Mouse (Mus musculus) gastrocnemius, adult 18-20 months (tissue): Measurements from ENCODE around the gene Me3. TPM values are rescaled to one million over a fixed set of nuclear protein-coding genes. Genes with fewer than 3 reads are reported as not detected.

Source experiments
- DNase-seq: peaks from one replicate; pipeline ENCODE4 v3.0.0; 2021; ENCODE audit warnings: low spot score
- long read RNA-seq, 2 experiments: library from polyadenylated mRNA; stranded (forward); transcript quantifications; one replicate each; pipeline ENCODE4 v2.0.0; 2021
- total RNA-seq, 2 experiments: library from RNA; stranded (reverse); gene quantifications; 2 replicates each; pipeline ENCODE4 v1.2.3; 2021

Gene Me3
- total RNA-seq: 100 to 1,000 TPM; 109 to 122 TPM
- long read RNA-seq, experiment 1, full-length matches to known transcripts: 117 of 160 reads
- long read RNA-seq, experiment 1, partial matches to known transcripts: 5 of 160 reads
- long read RNA-seq, experiment 1, other reads (novel, unspliced or antisense): 38 of 160 reads
- long read RNA-seq, experiment 2, full-length matches to known transcripts: 104 of 131 reads
- long read RNA-seq, experiment 2, partial matches to known transcripts: 6 of 131 reads
- long read RNA-seq, experiment 2, other reads (novel, unspliced or antisense): 21 of 131 reads

DNA sequence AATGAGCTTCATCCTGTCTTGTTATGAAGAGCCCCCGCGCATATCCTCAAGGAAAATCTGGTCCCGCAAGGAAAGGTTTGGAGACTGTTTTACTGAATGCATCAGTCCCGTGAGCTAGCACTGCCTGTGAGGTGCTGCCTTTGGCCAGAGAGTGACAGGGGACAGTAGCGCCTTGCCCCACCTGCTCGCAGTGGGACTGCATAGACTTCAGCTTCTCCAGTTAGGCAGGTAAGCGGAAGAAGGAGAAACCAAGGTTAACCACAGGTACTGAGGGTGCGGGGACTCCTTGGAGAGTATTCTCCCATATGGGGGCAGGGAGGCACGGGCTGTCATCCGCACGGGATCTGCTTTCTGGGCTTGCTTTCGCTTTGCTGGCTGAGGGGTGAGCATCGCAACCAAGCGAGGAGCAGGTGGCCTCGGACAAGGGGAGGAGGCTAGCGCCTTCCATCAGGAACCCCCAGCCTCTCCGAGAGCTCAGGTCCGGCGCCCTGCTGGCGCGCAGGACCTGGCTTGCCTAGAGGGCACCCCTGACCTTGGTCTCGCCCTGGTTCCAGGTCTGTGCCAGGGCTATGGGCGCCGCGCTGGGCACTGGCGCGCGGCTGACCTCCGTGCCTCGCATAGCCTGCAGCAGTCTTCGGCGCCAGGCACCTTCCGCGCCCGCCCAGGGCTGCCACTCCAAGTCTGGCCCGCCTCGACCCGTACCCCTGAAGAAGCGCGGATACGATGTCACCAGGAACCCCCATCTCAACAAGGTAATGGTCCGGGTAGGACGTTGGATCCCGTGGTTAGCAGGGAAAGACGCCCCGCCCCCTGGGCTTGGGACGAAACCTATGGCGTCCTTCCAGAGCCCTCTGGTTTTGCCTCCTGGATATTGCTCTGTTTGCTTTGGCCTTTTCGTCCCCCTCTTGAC, at the start of gene Me3:
Gene Me3 (plus strand): TSS at position 51 of the 910 bp plus-strand sequence.
- DNase-seq: peak; percentile 85

DNA sequence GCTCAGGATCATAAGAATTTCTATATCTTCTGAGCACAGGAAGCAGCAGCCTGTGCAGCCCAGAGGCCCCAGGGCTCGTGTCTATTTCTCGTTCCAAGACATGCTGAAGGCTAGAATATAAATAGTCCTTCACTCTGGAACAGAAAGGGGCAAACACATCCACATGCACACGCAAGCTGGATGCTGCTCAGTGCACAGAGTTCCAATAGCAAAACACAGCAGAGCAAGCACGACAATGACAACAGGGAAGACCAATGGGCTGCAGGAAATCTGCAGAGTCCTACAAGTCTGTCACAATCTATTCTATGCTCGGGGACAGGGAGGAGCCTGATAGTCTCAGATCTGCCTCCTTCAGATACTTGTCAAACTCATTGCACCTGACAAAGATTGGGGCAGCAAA, 42.2 kb upstream of the Me3 start:
- no peak for DNase-seq

DNA sequence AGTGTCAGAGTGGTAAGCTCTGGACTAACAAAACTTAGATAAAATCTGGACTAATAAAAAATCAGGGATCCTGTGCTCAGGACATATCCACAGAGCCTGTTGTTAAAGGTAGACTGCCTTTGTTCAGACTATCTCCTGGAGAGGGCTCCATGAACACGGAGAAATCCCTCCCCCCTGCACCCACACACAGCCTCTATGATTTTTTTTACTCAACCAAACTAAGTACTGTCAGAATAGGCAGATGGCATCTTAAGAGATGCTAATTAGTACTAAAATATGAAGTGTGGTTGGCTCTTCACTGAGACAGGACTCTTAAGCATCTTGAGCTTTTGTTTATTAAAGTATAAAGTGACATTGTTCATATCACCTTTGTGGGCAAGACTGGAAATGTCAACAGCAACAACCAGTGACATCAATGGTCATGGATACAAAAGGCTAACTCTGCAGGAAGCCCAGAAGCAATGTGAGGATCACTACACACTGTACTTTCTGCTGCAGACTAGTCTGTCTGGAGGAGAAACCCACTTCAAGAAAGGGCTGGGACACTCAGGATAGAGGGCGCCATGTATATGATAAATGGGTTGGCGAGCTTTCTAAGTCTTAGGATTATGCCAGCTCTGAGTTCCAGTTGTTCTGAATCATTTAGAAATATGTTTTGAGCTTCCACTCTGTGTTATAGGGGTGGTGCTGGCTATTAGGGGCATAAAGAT, 41.5 kb upstream of the Me3 start:
- no peak for DNase-seq

DNA sequence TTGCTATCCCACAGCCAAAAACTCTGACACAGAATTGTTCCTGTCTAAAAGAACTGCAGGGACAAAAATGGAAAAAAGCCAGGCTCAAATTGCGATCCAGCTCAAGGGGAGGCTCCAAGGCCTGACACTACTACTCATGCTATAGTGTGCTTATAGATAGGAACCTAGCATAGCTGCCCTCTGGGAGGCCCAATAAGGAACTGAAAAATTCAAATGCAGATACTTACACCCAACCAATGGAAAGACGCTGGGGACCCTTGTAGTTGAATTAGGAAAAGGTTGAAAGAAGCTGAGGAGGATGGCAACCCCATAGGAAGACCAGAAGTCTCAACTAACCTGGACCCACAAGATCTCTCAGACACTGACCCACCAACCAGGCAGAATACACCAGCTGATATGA, 36.4 kb upstream of the Me3 start:
- DNase-seq: no peak

DNA sequence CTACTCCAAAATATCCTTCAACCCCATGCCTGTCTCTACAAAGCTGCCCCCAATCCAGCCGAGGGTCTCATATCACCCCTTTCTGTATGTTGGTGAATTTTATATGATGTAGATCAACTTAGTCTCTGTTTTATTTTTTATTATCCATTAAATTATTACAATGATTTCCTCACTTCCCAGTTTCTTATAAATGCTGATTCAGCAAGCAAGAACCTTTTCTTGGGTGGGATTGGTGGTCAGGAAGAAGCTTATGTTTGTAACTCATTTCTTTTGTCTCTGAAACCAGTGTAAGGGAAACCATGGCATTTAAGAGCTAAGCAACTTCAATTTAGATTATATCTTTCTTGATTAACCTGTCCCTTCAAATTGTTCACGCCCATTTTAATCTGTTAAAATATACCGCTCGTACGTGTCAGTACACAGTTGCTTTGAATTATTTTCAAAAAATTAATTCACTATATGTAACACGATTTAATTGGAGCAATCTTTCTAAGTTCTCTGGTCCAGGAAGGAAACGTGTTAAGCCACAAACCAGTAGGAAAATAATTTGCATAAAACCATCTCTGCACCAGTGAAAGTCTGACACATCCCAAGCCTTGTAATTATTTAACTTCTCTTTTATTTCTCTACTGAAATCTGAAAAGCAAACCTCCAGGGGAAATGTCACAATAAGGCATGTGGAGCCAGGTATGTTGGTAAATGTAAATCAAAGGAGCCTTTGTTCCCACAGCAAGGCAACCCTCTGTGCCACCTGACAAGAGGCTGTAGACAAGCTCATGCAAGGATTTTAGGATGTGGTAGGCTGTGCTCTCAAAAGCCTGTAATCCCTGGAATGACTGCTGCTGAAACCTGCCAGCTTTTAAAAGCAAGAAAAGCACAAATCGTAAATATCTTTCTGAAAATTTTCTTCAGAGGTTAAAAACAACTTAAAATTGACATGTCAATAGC, 26.3 kb upstream of the Me3 start:
- no peak for DNase-seq

DNA sequence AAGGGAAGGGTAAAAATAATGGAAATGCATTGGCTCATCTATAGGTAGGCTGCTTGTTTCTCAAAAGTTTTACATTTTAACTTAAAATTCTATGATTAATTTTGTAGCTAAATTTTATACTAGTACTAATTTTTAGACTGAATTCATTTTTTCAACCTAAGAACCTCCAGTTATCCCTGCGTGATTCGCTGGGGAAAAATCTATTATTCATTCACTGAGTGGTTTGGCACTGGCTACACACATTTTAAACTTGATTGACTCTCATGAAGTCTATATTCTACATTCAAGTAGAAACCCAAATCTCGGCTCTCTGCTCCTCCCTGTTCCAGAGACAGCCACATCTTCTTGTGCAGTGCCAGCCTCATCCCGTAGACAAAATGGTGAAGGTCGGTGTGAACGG, 24.9 kb upstream of the Me3 start:
- no peak for DNase-seq

DNA sequence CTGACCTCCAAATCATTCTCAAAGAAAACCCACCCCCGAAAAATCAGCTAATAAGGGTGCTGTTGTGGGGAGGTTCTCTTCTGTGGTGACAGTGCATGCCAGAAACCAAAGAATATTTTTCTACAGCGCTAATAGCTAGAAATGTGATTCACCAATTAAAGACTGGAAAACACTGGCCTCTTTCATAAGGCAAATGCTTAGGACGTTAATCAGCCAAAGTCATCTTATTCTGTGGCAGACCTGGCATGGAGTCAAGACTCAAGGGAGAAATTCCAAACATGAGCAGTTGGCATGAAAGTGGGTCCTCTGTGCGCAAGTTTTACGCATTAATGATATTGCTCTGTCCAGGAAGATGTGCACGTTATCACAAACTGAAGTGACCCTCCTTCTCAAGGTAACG, 21.0 kb upstream of the Me3 start:
- no peak for DNase-seq

DNA sequence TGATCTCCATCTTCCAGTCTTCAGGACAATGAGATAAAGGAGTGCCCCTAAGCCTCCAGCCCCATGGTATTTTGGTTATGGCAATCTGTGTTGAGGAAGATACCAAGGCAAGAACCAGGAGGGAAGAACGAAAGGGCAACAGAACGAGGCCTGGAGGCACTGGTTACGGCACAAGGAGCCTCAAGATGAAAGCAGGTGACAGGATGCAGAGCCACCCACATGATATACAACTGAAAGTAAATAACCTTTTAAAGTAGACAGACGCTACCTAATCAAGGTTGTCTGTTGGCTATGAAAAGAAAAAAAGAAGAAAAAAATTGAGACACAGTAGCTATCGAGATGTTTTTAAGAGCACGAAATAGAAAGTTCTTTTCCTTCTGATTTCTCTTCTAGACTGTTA, 16.0 kb upstream of the Me3 start:
- no peak for DNase-seq

DNA sequence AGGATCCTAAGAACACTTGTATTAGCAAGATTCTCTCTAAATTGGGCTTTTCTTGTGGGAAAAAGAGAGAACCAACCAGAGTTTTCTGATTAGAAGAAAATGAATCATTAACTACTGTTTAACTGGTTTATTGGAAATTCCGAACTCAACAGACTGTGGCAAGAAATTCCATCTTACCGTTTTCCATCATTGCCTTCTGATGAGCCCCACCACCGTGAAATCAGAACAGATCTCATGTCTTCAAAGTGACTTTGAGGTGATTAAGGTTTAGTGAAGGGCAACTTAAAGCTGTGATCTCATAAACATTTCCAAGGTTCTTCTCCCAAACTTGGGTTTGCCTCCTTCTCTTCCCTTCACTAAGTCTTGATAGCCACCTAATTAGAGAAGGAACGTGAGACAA, 8.9 kb upstream of the Me3 start:
- DNase-seq: no peak

DNA sequence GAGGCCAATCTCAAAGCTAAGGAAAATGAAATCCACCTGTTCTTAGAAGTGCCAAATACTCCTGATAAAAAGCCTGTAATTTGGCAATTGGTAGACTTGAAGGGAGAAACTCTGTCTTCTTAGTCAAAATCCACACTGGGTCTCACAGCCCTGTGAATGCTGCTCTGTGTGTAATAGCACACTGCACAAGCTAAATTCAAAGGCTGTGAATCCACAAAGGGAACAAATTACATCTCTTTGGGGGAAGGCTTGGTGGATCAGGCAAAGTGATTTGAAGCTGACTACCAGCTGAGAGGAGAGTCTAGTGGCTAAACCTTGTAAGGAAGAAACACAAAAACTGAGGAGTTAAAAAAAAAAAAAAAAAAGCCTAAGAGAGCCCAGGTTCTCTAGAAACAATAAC, 4.8 kb upstream of the Me3 start:
- DNase-seq: no peak

DNA sequence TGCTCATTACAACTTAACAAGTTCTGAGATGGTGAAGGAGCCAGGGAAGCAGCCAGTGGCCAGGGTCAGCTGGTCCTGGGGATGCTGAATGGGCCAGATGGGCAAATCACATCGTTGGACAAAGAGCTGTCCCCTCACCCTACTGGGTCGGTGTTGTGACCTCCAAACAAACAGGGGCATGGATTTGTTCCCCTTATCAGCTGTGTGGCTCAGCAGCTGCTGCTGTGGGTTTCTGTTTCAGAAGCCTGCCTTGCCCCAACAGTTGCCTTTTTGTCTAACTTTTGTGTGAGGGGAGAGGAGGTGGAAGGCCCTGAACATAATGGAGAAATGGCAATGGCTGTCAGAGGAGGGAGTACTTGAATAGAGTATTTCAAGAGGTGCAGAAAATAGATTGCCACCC, 4.2 kb upstream of the Me3 start:
- no peak for DNase-seq

DNA sequence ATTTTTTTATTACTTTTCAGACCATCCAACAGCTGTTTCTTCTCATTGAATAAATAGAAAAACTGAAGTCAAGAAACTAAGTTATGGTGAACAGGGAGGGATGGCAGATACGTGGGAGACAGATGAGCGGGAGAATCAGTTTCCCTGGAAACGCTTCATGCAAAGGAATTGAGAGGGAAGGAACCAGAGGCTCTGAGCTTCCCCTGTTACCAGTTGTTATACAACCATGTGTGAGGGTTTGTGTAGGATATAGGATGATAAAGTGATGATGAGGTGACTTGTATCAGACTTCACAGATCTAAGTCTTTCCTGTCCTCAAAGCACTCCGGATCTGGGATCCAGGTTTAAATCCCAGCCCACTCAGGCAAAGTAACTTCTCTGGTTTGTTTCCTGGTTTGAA, 3.2 kb upstream of the Me3 start:
- no peak for DNase-seq

DNA sequence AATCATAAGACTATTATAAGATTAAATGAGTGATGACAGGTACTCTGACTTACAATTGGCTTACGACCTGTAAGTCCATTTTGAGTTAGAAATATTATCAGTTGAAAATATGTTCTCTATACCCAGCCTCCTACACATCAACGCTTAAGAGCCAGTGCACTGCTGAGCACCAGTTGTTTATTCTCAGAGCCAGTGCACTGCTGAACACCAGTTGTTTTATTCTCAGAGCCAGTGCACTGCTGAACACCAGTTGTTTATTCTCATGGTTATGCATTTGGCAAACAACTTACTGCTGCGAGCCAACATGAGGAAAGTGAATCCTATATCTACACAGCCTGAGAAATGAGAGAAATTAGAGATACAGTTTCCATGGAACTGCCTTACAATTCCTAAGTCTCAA, 2.3 kb upstream of the Me3 start:
- DNase-seq: no peak

DNA sequence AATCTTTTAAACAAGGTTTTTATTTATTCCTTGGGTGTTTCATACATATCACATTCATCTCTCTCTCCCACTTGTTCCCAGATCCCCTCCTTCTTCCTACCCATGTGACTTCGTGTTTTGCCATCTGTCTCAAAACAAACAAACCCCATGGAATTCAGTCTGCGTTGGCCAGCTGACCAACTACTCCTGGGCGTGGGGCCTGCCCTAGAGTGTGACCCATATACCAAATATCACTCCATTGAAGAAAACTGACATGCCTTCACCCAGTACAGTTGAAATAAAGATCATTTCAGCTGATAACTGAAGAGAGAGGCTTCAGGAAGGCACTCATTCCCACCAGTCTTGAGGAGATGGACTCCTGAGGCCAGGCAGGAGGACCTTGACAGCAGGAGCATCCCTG, 1.4 kb upstream of the Me3 start:
- DNase-seq: no peak

DNA sequence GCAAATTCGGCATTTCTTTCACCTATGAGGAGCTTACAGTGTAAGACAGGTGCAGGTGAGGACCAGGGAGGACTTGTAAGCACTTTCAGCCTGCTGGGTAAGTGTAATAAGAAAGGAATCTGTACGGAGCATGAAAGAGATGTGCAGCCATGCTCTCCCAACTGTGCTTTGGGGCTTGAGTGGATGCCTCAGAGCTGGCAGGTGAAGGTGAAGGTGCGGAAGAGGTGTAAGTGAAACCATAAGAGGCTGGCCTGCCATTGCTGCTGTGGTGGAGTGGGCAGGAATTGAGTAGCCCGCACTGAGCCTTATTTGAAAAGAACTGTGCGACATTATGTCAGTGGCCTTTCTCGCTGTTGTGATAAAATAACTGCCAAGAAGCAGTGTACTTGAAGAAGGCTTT, 8.3 kb downstream of the Me3 start:
- no peak for DNase-seq

DNA sequence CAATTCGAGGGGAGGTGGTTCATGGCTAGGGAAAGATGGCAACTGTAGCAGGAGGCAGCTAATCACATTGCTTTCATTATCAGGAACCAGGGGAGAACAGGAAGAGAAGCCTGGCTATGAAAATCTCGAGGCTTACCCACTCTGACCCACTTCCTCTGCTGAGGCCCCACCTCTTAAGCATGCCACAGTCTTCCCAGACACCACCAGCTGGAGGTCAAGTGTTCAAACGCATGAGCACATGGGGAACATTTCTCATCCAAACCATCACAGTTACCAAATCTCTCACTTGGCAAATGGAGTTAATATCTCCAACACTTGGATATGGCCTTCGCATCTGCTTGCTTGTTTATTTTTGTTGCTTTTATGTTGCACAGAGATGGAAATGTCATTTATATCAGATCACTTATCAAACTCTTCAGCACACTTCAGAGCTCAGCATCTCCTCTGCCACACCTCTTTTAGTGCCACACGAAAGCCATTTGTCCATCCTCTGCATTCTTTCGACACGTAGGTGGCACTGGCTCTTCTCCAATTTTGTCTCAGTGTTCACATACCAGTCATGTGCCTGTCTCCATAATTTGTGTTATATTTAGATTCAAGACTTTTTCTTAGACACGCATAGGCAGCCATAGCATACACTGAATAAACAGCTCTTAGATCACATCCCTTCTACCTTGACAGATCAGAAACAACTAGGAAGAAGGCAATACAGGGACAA, 8.9 kb downstream of the Me3 start:
- no peak for DNase-seq

DNA sequence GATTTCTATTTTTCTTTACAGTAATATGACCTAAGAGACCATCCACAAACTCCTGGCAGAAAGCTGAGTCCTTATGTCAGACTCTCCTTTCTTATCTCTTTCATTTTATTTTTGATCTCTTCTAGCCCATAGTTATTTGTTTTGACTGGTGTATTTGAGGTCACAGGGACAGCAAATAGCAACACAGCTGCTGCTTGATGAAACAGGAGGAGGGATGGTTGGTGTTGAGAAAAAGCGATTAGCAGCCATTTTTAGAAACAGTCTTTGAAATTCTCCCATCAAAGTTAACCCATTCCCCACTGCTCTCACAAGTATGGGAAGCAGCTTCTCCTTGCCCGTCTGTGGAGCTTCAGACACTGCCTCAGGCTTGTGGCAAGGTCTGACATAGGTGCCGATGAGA, 12.8 kb downstream of the Me3 start:
- no peak for DNase-seq

DNA sequence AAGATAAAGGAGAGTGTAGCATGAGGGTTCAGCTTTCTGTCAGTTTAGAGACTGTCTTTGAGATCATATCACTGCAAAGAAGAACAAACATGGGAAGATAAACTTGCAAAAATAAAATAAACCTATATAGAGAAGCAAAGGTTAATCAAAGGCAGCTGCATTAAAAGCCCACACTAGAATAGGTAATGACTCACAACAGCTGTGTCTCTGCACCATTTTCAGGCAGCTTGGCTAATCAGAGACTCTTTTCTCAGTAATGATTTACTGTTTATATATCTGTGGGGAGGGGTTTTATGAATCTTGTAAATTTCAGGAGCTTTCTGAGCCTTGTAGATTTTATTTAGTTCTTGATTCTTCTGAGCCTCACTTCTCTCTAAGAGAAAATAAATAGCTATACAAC, 15.7 kb downstream of the Me3 start:
- no peak for DNase-seq

DNA sequence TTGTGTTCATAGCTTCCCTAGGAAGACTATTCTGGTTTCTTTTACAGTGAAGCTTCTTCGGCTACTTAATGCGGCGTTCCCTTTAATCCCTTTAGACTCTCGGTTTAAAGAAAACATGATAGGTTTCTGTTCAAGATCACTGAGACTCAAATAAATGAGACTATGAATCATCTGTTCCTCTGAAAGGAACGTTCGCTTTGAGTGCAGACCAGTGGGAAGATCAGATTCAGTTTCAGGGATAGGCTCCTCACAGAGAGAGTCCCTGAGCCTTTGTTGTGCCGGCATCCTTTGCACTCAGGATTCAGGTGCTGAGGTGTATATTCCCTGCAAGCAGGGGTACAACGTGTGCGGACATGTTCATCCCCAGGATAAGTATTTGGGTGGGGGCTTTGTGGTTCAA, 25.0 kb downstream of the Me3 start:
- DNase-seq: no peak

DNA sequence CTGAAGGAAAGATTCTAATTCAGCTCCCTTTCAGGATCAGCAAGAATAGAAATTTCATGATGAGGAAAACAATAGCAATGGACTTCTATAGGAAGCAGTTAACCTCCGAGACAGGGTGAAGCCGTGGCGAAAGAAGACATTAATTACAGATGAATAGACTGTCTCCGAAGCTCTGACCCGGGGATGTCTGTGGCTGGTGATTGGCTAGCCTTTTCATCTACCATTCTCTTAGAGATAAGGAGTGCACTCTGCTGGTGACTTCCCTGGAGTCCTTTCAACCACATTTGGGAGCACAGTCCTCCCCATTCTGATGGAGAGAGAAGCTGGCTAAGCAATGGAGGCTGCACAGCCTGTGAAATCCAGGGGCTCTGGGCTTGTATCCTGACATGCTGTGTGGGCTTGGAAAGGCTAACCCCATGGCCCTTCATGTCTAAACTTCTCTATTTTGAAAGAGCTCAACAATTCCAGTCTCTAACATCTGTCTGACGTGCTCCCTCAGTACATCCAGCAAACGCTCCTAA, 25.6 kb downstream of the Me3 start:
- DNase-seq: no peak
